Mouse (Mus musculus) lung, postnatal 25 days (tissue): ENCODE measurements around the gene Abcc4.

ENCODE experiments used
- DNase-seq: peaks from one replicate; pipeline ENCODE4 v3.0.0; 2022; ENCODE audit warnings: low spot score

Abcc4 gene

DNA sequence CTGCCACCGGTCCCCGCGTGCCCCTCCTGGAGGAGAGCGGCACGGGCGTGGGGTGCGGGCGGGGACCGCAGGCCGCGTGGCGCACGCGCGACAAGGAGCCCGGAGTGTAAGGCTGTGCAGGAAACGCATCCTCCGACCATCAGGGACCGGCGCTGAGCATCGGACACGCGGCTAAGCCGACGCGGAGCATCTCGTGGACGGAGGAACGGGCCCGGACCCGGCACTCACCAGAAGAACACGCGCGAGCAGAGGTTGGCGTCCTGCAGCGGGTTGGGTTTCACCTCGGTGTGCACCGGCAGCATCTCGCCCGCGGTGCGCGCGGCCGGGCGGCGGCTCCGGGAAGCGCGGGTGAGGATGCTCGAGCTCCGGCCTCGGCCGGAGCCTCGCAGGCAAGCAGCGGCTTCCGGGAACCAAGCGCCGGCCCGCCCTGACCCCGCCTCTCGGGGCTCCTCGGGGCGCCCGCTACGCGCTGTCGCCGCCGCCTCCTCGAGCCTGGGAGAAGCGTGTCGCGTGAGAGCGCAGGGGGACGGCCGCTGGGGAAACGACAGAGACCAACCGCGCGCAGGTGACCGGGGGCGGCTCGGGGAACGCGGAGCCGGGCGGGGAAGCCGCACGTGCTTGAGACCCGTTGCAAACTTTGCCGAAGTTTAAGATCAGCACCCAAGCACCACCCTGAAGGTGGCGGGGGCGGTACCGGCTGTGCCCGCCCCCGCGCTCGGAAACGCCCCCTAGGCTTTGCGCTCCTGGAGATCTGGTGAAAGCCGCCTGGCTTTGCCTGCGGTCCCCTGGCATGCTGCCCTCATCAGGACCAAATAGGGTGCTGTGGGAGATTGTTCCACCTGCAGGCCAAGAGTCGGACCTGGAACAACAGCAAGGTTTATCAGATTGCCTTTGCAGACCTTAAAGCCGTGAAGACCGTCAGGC, at the start of gene Abcc4:
TSS of gene Abcc4 (minus strand) at position 412 of the 924 bp plus-strand sequence.
- peak; percentile 81 for DNase-seq

DNA sequence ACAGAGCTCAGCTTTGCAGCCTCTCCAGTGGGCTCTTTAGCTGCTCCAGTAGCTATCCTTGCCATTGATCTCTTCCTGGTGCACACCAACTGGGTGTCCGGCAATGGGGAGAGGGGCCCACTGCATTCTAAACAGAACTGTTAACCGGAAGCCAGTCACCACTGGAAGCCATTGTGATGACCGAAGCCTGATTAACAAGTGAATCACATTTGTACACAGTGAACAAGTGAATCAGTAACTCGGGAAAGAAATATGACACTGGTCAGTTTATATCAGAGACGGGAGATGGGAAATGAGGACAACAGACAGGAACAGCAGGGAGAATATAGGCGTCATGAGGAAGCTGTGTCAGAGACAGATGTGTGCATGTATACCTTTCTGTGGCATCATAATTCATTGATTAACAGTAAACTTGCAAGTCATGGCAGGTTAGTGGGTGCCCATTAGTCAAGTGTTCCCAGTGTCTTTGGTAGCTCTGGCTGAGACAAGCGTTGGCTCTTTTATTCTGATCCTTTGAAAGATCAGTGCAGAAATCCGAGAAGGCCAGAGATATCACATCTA, 45.3 kb upstream of the Abcc4 start:
- no peak for DNase-seq

GRCm38 (mm10) chr14:118750505-118751192, 44.6 kb upstream of the Abcc4 start:
- no peak for DNase-seq

DNA sequence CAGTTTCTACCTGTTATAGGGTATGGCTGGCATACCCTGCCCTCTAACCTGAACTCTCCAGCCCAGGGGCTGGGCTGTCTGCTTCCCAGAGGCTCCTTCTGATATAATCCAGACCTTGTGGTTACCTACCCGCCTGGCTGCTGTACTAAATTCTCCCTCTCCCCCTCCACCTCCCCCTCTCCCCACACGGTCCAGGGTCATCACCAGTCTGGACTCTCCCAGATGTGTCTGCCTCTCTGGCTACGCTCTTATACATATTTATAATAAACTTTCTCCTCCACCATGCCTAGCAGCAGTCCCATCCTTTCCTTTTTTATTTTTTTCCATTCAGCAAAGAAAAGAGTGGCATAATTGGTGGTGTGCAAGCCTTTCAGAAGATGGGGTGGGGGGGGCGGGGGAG, 43.7 kb upstream of the Abcc4 start:
- no peak for DNase-seq

DNA sequence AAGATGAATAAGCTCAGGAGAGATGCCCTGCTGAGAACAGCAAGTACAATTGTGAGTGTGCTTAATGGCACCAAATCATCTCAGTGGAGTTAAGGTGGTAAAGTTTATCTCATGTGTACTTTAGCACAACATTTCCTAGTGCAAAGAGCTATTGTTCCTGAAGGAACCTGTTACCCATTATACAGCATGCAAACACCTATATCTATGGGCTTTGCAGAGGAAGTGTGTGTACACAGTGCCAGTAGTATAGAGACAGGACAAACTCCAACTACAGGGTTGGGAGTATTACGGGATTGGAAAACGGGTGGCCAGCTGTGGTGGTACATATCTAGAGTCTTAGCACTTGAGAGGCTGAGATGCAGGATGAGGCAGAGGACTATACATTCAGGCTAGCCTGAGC, 43.0 kb upstream of the Abcc4 start:
- DNase-seq, result no peak

DNA sequence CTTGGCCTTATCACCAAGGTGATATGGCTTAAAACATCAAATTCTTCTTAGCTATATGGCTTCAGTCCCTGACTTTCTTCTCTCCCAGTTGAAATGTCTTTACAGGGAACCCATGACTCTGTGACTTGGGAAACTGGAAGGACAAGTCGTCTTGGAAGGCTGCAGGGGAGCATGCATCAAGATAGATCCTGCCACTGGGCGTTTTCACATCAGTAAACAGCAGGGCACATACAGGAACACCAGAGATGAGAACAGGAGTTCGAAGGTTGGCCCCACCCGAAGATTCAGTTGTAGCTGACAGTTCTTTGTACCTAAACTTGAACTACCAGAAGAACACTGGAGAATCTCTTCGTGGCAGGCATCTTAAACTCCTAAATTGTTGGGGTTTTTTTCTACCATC, 36.8 kb upstream of the Abcc4 start:
- no peak for DNase-seq

DNA sequence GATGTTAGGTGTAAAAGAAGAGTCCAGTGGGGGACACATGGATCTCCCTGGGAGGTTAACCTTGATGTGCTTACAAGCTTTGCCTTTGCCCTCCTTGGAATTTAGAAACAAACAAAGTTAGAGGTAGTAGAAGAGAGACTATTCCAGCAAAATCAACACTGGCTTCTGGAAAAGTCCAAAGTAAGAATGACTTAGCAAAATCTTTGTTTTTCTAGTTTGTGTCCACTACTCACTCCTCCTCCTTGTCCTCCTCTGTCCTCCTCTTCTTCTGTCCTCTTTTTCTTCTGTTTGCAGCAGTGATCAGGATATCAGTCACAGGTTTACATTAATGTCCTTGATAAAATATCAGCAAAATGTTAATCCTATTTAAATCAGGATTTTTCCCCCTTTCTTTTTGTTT, 35.8 kb upstream of the Abcc4 start:
- no peak for DNase-seq

GRCm38 (mm10) chr14:118737251-118737888, 31.4 kb upstream of the Abcc4 start:
- DNase-seq, result no peak

DNA sequence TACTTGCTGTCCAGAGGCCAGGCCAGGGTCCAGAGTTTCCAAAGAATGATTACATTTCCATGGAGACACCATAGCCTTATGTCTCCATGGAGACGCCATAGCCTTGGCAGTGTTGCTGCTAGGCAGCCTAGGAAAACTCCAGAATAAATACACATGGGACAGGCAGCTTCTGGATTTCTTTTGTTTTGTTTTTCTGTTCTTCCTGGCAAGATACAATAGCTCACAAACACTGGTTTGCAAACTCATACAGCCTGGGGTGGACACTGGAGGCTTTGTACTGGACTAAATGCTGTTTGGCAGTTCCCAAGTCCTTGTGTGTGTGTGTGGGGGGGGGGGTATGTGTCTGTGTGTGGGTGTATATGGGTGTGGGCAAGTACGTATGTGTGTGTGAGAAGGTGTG, 29.1 kb upstream of the Abcc4 start:
- no peak for DNase-seq

DNA sequence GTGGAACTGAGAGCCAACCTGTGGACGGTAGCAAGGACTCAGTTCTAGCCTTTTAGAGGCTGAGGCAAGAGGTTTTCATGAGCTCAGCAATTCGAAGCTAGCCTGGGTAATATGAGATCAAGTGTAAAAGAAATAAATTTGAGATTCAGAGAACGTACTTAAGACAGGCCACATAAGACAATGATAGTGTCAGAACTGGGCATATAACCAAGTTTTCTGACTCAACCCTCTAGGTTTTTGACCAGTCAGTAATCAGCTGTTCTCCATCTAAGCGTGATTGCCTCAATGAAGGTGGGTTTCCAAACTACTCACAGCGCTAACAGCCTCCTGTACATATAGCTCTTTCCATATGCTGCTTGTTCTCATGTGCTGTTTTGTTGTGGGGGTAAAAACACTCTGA, 27.1 kb upstream of the Abcc4 start:
- no peak for DNase-seq

GRCm38 (mm10) chr14:118730631-118731030, 24.6 kb upstream of the Abcc4 start:
- no peak for DNase-seq

DNA sequence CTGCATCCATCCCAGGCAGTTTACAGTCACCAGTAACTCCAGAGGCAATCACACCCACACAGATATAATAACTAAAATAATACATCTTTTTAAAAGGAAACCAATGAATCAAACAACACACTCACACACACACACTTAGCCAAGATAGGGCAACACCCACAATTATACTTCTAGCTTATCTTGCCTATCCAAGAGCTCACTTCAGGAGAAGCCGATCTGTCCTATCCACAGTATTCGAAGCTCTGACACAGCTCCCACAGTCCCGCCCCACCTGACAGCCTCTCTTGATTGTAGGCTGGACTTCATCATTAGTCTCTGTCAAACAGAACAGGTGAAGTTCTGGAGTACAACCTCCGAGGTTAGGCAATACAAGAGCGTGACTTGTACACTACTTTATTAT, 19.4 kb upstream of the Abcc4 start:
- no peak for DNase-seq

GRCm38 (mm10) chr14:118723920-118724693, 18.1 kb upstream of the Abcc4 start:
- no peak for DNase-seq

DNA sequence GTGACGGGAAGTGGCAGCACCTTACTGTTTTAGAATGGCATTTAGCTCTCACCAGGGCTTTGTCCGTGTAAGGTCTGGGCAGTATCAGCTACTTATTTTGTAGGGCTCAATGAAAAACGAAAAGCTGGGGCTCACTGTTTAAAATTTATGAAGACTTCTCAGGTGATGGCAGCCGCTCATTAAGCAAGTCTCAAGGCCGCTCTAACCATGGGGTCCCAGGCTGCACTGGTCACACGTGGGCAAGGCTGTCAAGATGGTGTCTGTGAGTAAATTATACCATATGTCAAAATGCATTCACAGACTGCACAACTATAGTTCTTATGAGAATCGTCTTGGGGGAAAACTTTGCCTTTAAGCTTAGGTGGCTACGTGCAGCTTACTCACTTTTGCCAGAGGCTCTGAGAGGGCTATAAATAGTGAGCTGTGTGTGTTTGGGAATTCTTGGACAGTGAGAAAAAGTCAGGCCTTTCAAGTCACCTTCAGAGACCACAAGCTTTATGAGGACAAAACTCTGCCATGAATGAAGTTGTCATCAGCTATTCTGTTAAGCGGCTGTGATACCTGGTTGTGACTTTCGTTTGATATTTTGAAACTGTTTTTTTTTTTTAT, 13.7 kb upstream of the Abcc4 start:
- no peak for DNase-seq

DNA sequence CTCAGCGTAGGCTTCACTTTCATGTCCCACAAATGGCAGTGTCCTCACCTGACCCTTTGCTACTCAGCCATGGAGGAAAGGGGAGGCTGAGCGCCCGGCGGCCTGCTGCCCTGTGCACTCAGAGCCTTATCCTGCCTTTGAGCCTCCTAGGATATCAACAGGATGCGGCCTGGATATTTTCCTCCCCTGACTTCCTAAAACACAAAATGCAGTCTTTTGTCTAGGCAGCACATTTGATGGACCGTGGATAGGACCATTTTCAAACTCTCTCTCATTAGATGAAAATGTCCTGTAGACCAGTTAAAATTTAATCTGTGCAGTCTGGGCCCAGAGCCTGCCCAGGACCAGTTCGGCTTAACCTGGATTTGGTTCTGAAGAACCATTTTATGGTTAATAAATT, 12.6 kb upstream of the Abcc4 start:
- peak; percentile 32 for DNase-seq

GRCm38 (mm10) chr14:118716372-118717312, 10.6 kb upstream of the Abcc4 start:
- DNase-seq, result peak; percentile 49

- DNase-seq, result peak; percentile 35
Measured at GRCm38 (mm10) chr14:118714720-118715119, 8.7 kb upstream of the Abcc4 start.

DNA sequence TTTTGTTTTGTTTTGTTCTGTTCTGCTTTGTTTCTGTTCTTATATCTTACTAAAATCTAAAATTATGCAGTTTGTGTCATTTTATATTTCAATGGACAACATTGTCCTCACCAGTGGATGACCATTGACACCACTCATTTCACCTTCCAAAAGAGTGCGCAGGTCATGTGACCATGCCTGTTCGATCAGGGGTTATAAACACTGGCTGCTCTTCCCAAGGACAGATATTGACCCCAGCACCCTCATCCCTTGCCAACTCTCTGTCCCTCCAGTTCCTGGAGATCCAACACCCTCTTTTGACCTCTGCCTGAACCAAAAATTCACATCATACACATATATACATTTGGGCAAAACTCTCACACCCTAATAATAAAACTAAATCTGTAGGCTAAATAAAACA, 8.3 kb upstream of the Abcc4 start:
- DNase-seq, result no peak

DNA sequence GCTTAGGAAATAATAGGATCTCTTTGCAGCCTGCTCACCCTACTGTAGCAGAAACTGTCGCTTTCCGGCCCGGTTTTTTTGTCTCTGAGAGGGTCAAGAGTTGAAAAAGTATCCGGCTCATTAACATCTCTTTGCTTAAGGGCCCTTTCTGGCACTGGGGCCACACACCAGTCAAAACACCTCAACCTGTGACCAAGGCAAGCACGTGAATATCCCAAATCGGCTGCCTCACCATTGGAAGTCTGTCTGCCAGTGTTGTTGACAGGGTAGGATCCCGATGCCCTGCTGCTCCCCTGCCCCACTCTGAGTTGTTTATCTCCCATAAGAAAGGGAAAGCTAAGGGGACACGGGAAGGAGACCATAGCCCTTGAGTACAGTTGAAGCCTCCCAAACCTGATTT, 7.8 kb upstream of the Abcc4 start:
- DNase-seq, result no peak

GRCm38 (mm10) chr14:118713408-118713807, 7.4 kb upstream of the Abcc4 start:
- DNase-seq, result no peak
